Mouse (Mus musculus) hindbrain, embryonic 16.5 days (tissue): ENCODE data around the gene Tle4. TPM values are rescaled to one million over a fixed set of nuclear protein-coding genes. Genes with fewer than 3 reads are reported as not detected.
"Not testable (repeated sequence)": the region's sequence is repeated elsewhere in the genome, so short reads cannot be mapped to it uniquely, and the experiment has no call there.

ENCODE experiments used
- ATAC-seq: fragments of 200-750 bp; cut with Nextera tagmentation; 2 replicates; pipeline ENCODE4 v1.8.0; 2017; ENCODE audit warnings: moderate TSS enrichment, moderate library complexity
- H3K27ac ChIP-seq: fragments of 300-500 bp; sonication (generic); 2 replicates; pipeline ENCODE4 v1.5.1; 2014; ENCODE audit warnings: low read depth, mild to moderate bottlenecking, control low read depth, low read length, moderate library complexity
- H3K27me3 ChIP-seq: fragments of 300-500 bp; sonication (generic); replicated peaks from 2 replicates; pipeline ENCODE4 v1.6.1; 2014; ENCODE audit warnings: low read length; ENCODE audit not compliant: control insufficient read depth, insufficient read depth
- H3K36me3 ChIP-seq: fragments of 300-500 bp; sonication (generic); 2 replicates; pipeline ENCODE4 v1.6.1; 2014; ENCODE audit warnings: mild to moderate bottlenecking, low read length, moderate library complexity, mixed read lengths; ENCODE audit not compliant: control insufficient read depth, insufficient read depth
- H3K4me1 ChIP-seq: fragments of 300-500 bp; sonication (generic); 2 replicates; pipeline ENCODE4 v1.6.1; 2014; ENCODE audit warnings: low read depth, low read length; ENCODE audit not compliant: control insufficient read depth, insufficient read depth
- H3K4me2 ChIP-seq: fragments of 300-500 bp; sonication (generic); 2 replicates; pipeline ENCODE4 v1.6.1; 2014; ENCODE audit warnings: mild to moderate bottlenecking, low read length, control low read depth, moderate library complexity
- H3K4me3 ChIP-seq: fragments of 300-500 bp; sonication (generic); 2 replicates; pipeline ENCODE4 v1.5.1; 2014; ENCODE audit warnings: mild to moderate bottlenecking, low read length, control low read depth, moderate library complexity
- H3K9ac ChIP-seq: fragments of 300-500 bp; sonication (generic); 2 replicates; pipeline ENCODE4 v1.6.1; 2014; ENCODE audit warnings: low read depth, mild to moderate bottlenecking, control low read depth, low read length, moderate library complexity
- H3K9me3 ChIP-seq: fragments of 300-500 bp; sonication (generic); 2 replicates; pipeline ENCODE4 v1.6.1; 2014; ENCODE audit warnings: mild to moderate bottlenecking, low read length, moderate library complexity; ENCODE audit not compliant: control insufficient read depth
- WGBS: fragments of 180-500 bp; shearing (Covaris S2); extraction: QIAGEN DNeasy Blood & Tissue Kit; methylation state at CpG from one replicate; pipeline ENCODE4 v1.1.7; 2014; 5-methylcytosine and 5-hydroxymethylcytosine counted together
- polyA plus RNA-seq: library from polyadenylated mRNA; unstranded; fragments of >200 nt; fragmentation: Nextera tagmentation; extraction: Ambion mirVana; gene quantifications from 2 replicates; pipeline ENCODE4 v1.2.1, GENCODE M21; 2015

Tle4 gene
- 16.4 and 21.6 TPM in 2 replicates for polyA plus RNA-seq

DNA sequence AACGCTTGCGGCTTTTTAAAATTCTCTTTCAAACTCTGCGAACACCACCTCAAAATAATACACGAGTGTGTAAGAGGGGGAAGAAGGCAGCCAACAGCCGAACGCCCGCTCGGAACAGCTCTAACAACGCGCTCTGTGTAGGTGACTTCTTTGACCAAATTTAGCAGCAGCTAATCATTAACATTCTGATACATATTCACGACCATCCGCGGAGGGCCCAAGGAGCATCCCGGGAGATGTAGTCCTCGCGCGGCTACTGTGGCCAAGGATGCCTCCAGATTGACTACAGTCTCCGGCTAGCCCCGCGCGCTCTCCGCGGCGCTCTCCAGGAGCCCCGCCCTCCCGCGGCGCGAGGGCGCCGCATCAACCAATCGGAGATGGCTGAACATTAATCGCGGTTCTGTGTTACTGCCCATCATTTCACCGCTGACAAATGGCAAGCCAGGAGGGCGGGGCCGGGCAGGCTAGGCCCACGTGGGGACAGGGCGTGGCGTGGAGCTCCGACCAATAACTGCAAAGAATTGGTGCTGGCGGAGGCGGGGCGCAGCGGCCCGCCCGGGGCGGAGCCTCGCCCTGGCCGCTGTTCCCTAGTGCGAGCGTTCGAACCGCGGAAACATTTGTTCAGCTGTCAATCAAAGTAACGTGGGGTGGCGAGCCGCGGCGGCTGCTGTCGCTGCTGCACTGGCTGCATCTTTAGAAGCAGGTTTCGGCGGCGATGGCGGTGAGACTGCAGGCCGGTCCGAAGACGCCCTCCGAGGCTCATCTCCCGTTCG lies at the start of gene Tle4:
Gene Tle4 (minus strand): TSS at position 135 of the 773 bp plus-strand sequence.
- WGBS, result under 1% methylated on average over 70 of the region's 71 CpGs

DNA sequence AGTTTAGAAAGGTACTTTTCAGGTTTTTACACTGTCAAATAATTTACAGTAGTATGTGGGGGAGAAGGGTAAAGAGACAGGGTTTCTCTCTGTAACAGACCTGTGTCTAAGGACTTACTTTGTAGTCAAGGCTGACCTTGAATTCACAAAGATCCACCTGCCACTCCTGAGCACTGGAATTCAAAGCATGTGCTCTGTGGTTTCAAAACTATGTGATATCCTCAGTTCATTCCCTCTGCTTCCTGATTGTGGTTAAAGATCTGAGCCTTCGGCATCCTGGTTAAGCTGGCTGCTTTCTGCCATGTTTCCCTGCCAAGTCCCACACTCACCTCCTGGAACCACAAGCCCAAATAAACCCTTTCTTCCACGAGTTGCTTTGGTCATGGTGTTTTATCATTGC lies 47.8 kb upstream of the Tle4 start:
- Histone ChIP-seq H3K4me2 (no peak overlapping the region), H3K9me3 (no peaks in the 10 kb centered on the region), H3K36me3 (no peaks in the 10 kb centered on the region), H3K27me3 (no peaks in the 10 kb centered on the region), H3K27ac (no peak overlapping the region), H3K4me1 (no peaks in the 10 kb centered on the region), H3K4me3 (no peak overlapping the region), H3K9ac (no peak overlapping the region)
- 71% methylated on average over 2 of the region's 2 CpGs for WGBS
- ATAC-seq, result no peak

More for the DNA sequence above, at the start of gene Tle4:
- Histone ChIP-seq H3K4me1 (peaks cover 11% of the 10 kb centered on the region), H3K36me3 (no peaks in the 10 kb centered on the region), H3K4me2 (peak within 1 kb of the TSS; percentile 74), H3K27me3 (no peaks in the 10 kb centered on the region; the same call in 1 of the 2 replicates), H3K9me3 (no peaks in the 10 kb centered on the region), H3K9ac (peak within 1 kb of the TSS; percentile 88), H3K4me3 (peak within 1 kb of the TSS; percentile 89), H3K27ac (peak within 1 kb of the TSS; percentile 95)
- peak; percentile 97 for ATAC-seq

DNA sequence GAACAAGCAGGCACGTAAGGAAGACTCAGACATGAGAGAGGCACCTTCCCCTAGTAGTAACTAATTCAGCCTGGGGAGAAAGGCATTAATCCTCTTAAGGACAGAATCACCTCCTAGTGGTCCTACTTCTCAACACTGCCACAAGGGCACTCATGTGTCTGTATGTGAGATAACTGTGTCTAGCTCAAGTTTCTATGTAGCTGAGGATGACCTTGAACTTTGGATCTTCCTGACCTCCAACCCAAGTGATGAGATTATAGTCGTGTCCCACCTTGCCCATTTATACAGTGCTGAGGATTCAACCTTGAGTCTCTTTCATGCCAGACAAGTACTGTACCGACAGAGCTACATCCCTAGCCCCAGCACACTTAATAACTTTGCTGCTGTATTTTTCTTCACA lies 46.9 kb upstream of the Tle4 start:
- WGBS, result 88% methylated on average over 3 of the region's 3 CpGs
- Histone ChIP-seq H3K9me3 (no peaks in the 10 kb centered on the region), H3K4me2 (no peak overlapping the region), H3K27ac (no peak overlapping the region), H3K9ac (no peak overlapping the region), H3K36me3 (no peaks in the 10 kb centered on the region), H3K27me3 (no peaks in the 10 kb centered on the region), H3K4me1 (no peaks in the 10 kb centered on the region), H3K4me3 (no peak overlapping the region)
- ATAC-seq, result no peak

DNA sequence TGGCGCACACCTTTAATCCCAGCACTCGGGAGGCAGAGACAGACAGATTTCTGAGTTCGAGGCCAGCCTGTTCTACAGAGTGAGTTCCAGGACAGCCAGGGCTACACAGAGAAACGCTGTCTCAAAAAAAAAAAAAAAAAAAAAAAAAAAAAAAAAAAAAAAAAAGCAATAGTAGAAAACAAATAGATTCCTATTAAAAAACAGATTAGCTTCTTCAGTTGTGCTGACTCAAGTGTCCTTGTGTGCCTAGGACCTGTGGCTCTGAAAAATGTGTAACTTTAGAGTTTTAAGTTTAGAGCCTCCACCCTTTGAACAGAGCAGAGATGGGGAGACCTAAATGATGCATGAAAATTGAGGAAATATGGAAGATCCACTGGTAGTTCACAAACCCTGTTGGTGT lies 45.2 kb upstream of the Tle4 start:
- not testable (repeated sequence) for ATAC-seq, H3K4me1 ChIP-seq, H3K9ac ChIP-seq, H3K4me3 ChIP-seq, H3K27me3 ChIP-seq, H3K27ac ChIP-seq, H3K36me3 ChIP-seq, H3K4me2 ChIP-seq, H3K9me3 ChIP-seq
- WGBS, result 91% methylated on average over 4 of the region's 4 CpGs

DNA sequence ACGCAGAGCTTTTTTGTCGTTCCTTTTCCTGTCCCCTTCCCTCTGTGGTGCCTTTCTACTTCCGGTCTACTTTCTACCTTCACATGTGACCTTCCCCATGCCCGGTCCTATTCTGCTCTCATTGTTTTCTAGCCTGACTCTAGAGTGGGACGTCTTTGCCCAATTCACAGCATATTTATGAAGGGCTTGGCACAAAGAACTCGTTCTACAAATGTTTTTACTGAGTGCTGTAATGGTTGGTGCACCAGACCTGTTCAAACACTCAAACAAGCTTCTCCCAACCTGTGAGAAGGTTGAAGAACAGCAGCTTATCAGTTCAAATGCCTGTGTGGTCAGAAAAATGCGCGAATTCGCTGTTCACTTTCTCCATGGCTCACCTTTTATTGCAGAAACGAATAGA lies 44.8 kb upstream of the Tle4 start:
- Histone ChIP-seq H3K27ac (no peak overlapping the region), H3K27me3 (no peaks in the 10 kb centered on the region), H3K4me1 (no peaks in the 10 kb centered on the region), H3K4me3 (no peak overlapping the region), H3K4me2 (no peak overlapping the region), H3K36me3 (no peaks in the 10 kb centered on the region), H3K9ac (no peak overlapping the region), H3K9me3 (no peaks in the 10 kb centered on the region)
- WGBS, result 86% methylated on average over 10 of the region's 10 CpGs
- ATAC-seq, result no peak

GRCm38 (mm10) chr19:14635213-14635928 lies 37.5 kb upstream of the Tle4 start:
- Histone ChIP-seq H3K9ac (no peak overlapping the region), H3K36me3 (no peaks in the 10 kb centered on the region), H3K27me3 (no peaks in the 10 kb centered on the region), H3K4me2 (no peak overlapping the region), H3K27ac (no peak overlapping the region), H3K9me3 (peaks cover 3% of the 10 kb centered on the region; the same call in 1 of the 2 replicates), H3K4me1 (0 out of 2 replicates have a peak, but pooled peaks cover 2% of the 10 kb centered on the region), H3K4me3 (no peak overlapping the region)
- no peak for ATAC-seq
- 62% methylated on average over 10 of the region's 10 CpGs for WGBS

- Histone ChIP-seq H3K4me3 (no peak overlapping the region), H3K4me2 (no peak overlapping the region), H3K4me1 (no peaks in the 10 kb centered on the region), H3K27ac (no peak overlapping the region), H3K36me3 (no peaks in the 10 kb centered on the region), H3K27me3 (no peaks in the 10 kb centered on the region), H3K9me3 (no peaks in the 10 kb centered on the region), H3K9ac (no peak overlapping the region)
- 63% methylated on average over 4 of the region's 4 CpGs for WGBS
- ATAC-seq, result no peak
Measured at GRCm38 (mm10) chr19:14623355-14623754, 25.5 kb upstream of the Tle4 start.

DNA sequence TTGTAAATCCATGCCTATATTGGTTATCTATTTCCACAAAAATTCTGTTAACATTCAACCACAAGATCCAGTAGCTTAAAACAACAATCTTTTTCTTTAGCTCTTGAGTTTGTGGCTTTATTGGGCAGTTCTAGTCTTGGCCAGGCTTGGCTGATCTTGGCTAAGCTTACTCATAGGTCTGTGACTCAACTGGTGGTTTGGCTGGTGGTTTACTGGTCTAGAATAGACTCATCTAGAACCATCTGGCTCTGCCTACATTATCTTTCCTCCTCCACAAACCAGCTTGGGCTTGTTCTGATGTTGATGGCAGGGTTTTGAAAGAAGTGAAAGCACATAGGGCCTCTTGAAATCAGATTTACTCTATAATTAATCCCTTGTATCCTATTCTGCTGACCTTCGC lies 22.7 kb upstream of the Tle4 start:
- Histone ChIP-seq H3K9ac (no peak overlapping the region), H3K36me3 (no peaks in the 10 kb centered on the region), H3K27ac (no peak overlapping the region), H3K4me1 (no peaks in the 10 kb centered on the region), H3K27me3 (no peaks in the 10 kb centered on the region), H3K9me3 (no peaks in the 10 kb centered on the region), H3K4me2 (no peak overlapping the region), H3K4me3 (no peak overlapping the region)
- ATAC-seq, result no peak
- 89% methylated on average over 1 of the region's 1 CpGs for WGBS

DNA sequence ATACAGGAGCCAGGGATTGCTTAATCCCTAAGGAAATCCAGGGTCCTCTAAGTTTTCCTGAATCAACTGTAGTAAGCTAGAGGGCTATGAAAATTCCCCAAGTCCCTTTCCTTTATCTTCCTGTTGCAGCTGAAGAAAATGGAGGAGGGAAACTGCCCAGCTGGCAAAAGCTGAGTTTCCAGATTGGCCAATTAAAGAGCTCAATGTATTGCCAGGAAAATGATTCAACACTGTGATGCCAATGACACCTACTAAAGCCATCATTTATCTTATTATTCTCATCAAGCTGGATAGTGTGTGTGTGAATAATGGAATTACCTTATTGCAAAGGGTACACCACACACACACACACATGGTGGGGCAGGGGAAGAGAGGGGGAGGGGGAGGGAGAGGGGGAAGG lies 22.0 kb upstream of the Tle4 start:
- Histone ChIP-seq H3K36me3 (no peaks in the 10 kb centered on the region), H3K27me3 (no peaks in the 10 kb centered on the region), H3K4me1 (no peaks in the 10 kb centered on the region), H3K27ac (no peak overlapping the region), H3K9me3 (no peaks in the 10 kb centered on the region), H3K4me2 (no peak overlapping the region), H3K4me3 (no peak overlapping the region), H3K9ac (no peak overlapping the region)
- no peak for ATAC-seq
